Mouse (Mus musculus) liver, embryonic 14.5 days (tissue): ENCODE results near the gene Agr2.

Source experiments
- CTCF ChIP-seq: IDR thresholded peaks from 2 replicates; pipeline ENCODE4 v1.5.1; 2016; ENCODE audit warnings: antibody characterized with exemption, low read depth, control low read depth
- EP300 ChIP-seq: IDR thresholded peaks from 2 replicates; pipeline ENCODE4 v1.6.1; 2016; ENCODE audit warnings: antibody characterized with exemption, low read depth

DNA sequence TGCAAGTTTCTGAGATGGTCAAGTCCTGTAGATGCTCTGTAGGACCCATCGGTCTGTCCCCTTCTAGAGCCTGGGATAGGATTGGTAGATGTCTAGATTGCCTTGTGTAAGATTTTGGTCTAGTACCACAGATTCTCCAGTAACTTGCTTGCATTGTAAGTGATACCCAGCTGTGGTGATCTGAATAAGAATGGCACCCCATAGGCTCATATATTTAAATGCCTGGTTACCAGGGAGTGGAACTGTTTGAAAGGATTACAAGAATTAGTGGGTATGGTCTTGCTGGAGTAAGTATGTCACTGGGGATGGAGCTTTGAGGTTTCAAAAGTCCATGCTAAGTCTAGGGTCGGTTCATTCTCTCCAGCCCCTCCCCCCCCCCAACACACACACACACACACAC lies 28.0 kb downstream of the Agr2 start:
- TF ChIP-seq CTCF (no peak), EP300 (no peak)
